ENCODE assay signal across 18 mouse cellular contexts in genomic region chr17:28263181-28263894, GRCm38 (mm10). TPM values are rescaled to one million over a fixed set of nuclear protein-coding genes. Genes with fewer than 3 reads are reported as not detected.
DNase-seq lines count a peak whose midpoint lies in the region; ATAC-seq and TF ChIP-seq lines count a peak whose summit lies in the region.
"Had no signal": no experiment of that assay in that cellular context is flagged by ENCODE, and none has a peak within 500 bp of the region (broad histone marks: within the 10 kb centered on the region; RNA-seq: fewer than 3 reads in every experiment).

No protein-coding gene starts in this region.

- no peaks in the 10 kb centered on the region for H3K27me3 ChIP-seq in E14TG2a.4 (ENCODE audit: insufficient read depth, low read length)
- H3K27me3 ChIP-seq: CH12.LX; heart, embryonic 15.5 days; hindbrain, embryonic 15.5 days; midbrain, embryonic 15.5 days had no signal

- H3K9me3 ChIP-seq in E14TG2a.4 (ENCODE audit: low read length), result no peaks in the 10 kb centered on the region
- H3K9me3 ChIP-seq: heart, embryonic 15.5 days; hindbrain, embryonic 15.5 days; midbrain, embryonic 15.5 days had no signal

- no peak for TF ChIP-seq CTCF in E14TG2a.4 (conservative IDR thresholded peaks at IDR 0.05; ENCODE audit: low read length)

- peak; percentile 76 for ATAC-seq in frontal cortex, adult (ENCODE audit: low TSS enrichment)
- ATAC-seq: forebrain, embryonic 16.5 days; midbrain, embryonic 15.5 days had no signal

- no peaks in the 10 kb centered on the region for H3K36me3 ChIP-seq in E14TG2a.4 (ENCODE audit: insufficient read depth, low read length)
- H3K36me3 ChIP-seq: heart, embryonic 15.5 days; hindbrain, embryonic 15.5 days; midbrain, embryonic 15.5 days had no signal

- no peak for DNase-seq in frontal cortex, postnatal 25 days (ENCODE audit: low spot score in 2 of 2)
- DNase-seq in layer of hippocampus, adult 18-20 months (ENCODE audit: low spot score in 2 of 2), result peak; percentile 43 to 62
- no peak for DNase-seq in layer of hippocampus, adult 9-10 months (ENCODE audit: low spot score)
- DNase-seq in left cerebral cortex, postnatal 25 days (ENCODE audit: low spot score in 2 of 2), result peak; percentile 21 to 79
- no peak for DNase-seq in ovary, adult 18-20 months (ENCODE audit: low spot score)
- DNase-seq in urinary bladder, adult 18-20 months (ENCODE audit: low spot score in 2 of 2), result no peak
- DNase-seq: adrenal gland, adult 2 months; cerebellum, adult 8-10 months; kidney, postnatal 25 days; lung, adult 2 months; thymus, postnatal 4 days had no signal

- 0 out of 2 replicates have a peak overlapping the region, but pooled peaks have one; percentile 13 for H3K4me3 ChIP-seq in E14TG2a.4 (replicated peaks; ENCODE audit: low read length)
- H3K4me3 ChIP-seq: heart, embryonic 15.5 days; hindbrain, embryonic 15.5 days; midbrain, embryonic 15.5 days had no signal

- intact Hi-C loops in left cerebral cortex, postnatal 25 days (cut with DNase I), result no loop called here

- peaks cover 86% of the 10 kb centered on the region for H3K4me1 ChIP-seq in E14TG2a.4 (replicated peaks; ENCODE audit: low read depth, low read length)
- H3K4me1 ChIP-seq: midbrain, embryonic 15.5 days had no signal

RNA-seq across cellular contexts. Expression of gene Ppard, which starts 30.8 kb away (rescaled TPM):
- 10 to 100 TPM; 22.5 to 26.0 TPM for total RNA-seq in layer of hippocampus, adult 18-20 months (2021)
- 10 to 100 TPM; 26.6 to 28.8 TPM for total RNA-seq in left cerebral cortex, postnatal 25 days (2021)

RNA-seq across cellular contexts. Expression of gene Fance, which starts 50.0 kb away (rescaled TPM):
- 10 to 100 TPM; 22.8 to 26.0 TPM for total RNA-seq in layer of hippocampus, adult 18-20 months (2021)
- 10 to 100 TPM; 24.0 to 25.7 TPM for total RNA-seq in left cerebral cortex, postnatal 25 days (2021)

RNA-seq across cellular contexts. Expression of gene Def6, which starts 55.8 kb away (rescaled TPM):
- 1 to 10 TPM; 2.0 to 2.9 TPM for total RNA-seq in layer of hippocampus, adult 18-20 months (2021)
- 1 to 10 TPM; 2.9 to 3.1 TPM for total RNA-seq in left cerebral cortex, postnatal 25 days (2021)

Comparison
In these comparisons a context has a peak if more than half of its experiments do, and no peak if none do; other contexts are left out.
1. DNase-seq: peak in layer of hippocampus, adult 18-20 months (2 of 2) and left cerebral cortex, postnatal 25 days (2 of 2); none in frontal cortex, postnatal 25 days (0 of 2), layer of hippocampus, adult 9-10 months (single experiment), ovary, adult 18-20 months (single experiment) and urinary bladder, adult 18-20 months (0 of 2).